Mouse (Mus musculus) olfactory bulb, adult 2 months (tissue): ENCODE measurements around the gene Ppp1r3g.

ENCODE experiments used
- CTCF ChIP-seq: fragments of 200-500 bp; IDR thresholded peaks from 2 replicates; pipeline ENCODE4 v1.5.1; 2012; ENCODE audit warnings: low read depth, mild to moderate bottlenecking, low read length, moderate library complexity; ENCODE audit not compliant: insufficient read depth
- POLR2A ChIP-seq: fragments of 200-500 bp; IDR thresholded peaks from 2 replicates; pipeline ENCODE4 v1.6.1; 2012; ENCODE audit warnings: mild to moderate bottlenecking, low read depth, low read length, moderate library complexity; ENCODE audit not compliant: insufficient read depth

DNA sequence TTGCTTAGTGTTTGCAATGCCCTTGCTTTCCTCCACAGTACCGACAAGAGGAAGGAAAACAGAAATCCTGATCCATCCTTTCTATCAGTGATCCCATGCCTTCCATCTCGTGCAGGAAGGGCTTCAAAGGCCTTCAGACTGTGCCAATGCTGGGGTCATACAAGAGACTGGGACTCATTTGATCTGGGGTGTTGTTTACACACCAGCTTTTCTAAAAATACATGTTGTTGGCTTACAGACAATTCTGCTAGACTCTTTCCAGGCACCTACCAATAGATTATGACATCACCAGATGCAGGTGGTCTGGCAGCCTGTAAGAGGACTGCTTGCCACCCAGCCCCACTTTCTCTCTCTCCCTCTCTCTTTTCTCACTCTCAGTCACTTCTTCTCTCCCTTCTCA, 51.3 kb downstream of the Ppp1r3g start:
- TF ChIP-seq POLR2A (no peak), CTCF (no peak)
